Mouse (Mus musculus): ENCODE measurements around the gene Arsg.

Arsg gene

GRCm38 (mm10) chr11:109495771-109496474 is 22.7 kb downstream of the Arsg start:
- DNase-seq, result peak in 1 of 2 experiments; percentile 20

DNA sequence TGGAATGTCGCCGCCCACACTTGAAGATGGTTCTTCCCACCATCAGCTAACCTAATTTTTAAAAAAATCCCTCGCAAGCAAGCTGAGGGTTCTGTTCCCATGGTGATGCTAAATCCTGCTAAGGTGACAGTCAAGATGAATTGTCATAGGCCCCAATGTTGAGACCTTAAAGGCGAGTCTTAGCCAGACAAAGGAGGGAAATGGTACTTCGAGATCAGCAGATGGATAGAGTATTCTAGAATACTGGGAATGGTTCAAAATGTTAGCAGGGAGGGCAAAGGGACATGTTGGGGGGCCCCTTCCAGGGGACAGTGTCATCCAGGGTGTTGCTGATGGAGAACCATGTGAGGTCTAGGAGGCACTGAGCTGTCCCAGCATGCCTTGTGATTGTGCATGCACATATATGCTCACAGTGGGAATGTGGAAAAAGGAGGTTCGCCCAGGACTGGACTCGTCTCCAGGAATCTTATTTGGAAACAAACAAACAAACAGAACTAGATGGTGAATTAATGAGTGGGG is 23.4 kb downstream of the Arsg start:
- DNase-seq, result no peak

GRCm38 (mm10) chr11:109496996-109497714 is 24.0 kb downstream of the Arsg start:
- no peak for DNase-seq

DNA sequence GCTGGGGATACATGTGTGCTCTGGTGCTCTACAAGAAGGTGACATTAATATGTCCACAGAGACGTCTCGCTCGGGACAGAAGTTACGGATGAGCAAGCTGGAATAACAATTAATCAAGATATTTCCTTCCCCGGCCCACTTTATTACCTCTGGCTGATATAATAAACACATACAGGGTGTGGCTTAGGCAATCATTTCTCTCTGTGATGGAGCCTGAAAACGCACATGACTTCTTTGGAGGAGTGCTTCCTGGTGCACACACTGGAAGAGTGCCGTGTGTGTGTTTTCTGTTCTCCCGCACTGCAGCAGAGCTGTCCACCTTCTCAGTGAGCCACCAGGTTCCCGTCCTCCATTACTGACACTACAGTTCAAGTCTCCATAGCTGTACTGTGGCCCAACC is 24.8 kb downstream of the Arsg start:
- DNase-seq, result no peak

- DNase-seq, result peak in 1 of 2 experiments; percentile 26
Observed at GRCm38 (mm10) chr11:109500206-109500605, 27.0 kb downstream of the Arsg start.

DNA sequence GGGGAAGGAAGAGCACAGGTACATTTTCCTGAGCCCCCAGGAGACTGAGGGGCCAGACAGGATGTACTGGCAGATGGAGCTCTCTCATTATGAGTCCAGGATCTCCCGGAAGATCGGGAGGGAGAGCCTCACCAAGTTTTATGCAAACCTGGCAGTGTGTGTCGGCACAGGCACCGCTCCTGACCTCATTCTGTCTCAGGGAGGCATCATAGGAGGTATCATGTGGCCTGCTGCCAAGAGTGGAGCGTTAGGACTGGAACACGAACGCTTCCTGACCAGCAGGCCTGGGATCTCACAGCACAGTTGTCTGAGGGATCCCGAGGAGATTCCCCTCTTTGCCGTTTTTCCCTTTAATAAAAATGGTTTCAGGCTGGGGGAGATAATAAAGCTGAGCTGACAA is 31.8 kb downstream of the Arsg start:
- no peak for DNase-seq

- DNase-seq, result no peak
Observed at GRCm38 (mm10) chr11:109505823-109506222, 32.6 kb downstream of the Arsg start.

DNA sequence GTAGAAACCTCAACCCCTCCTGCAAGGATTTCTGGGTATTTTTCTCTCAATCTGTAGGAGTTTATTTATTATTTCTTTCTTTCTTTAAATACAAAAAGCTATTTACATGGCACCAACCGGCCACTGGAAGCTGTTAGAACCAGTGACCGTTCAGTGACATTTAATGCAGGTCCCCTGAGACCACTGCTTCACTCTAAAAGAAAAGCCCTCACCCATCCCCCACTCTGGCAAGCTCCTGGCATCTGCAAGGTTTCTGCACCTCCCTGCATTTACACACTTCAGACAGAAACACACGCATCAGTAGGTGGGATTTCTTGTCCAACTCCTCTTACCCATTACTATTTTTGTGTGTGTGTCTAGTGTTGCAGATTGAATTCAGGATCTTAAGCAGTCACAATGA is 33.9 kb downstream of the Arsg start:
- DNase-seq, result no peak

- no peak for DNase-seq
Observed at GRCm38 (mm10) chr11:109512995-109513675, 40.0 kb downstream of the Arsg start.

GRCm38 (mm10) chr11:109514064-109514612 is 41.0 kb downstream of the Arsg start:
- no peak for DNase-seq

GRCm38 (mm10) chr11:109517330-109517729 is 44.2 kb downstream of the Arsg start:
- DNase-seq, result no peak

GRCm38 (mm10) chr11:109517816-109518215 is 44.6 kb downstream of the Arsg start:
- no peak for DNase-seq

DNA sequence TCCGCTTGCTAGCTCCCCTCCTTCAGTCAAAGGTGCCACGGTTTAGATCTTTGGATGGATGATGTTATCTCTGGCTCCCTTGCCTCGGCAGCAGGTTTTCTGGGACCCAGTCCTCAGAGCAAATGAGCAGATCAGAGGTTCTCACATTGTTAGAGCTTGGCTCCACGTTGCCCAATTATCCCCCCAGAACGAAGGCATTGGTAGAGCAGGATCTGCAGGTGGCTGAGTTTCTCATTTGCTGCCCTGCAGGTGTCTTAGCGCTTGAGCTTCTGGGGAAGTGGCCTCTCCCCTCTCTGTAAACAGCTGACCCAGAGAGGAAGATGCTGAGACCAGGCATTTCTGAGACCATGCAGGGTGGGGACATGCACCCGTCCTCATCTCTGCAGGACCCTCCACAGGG is 47.8 kb downstream of the Arsg start:
- no peak for DNase-seq

DNA sequence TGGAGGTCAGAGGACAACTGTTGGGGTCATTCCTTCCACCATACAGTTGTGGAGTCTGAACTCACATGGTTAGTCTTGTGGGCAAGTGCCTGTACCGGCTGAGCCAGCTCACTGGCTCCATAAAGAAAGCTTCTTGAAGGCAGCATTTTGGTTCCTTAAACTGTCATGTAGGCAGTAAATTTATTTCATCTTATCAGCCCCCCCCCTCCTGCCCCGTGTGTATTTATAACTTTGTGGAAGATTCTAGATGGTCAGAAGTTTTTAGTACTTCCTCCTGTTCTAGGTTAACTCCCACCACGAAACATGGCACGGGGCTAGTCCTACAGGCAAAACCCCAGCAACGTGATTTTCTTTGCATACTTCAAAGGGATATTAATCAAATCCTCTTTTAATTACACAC is 51.7 kb downstream of the Arsg start:
- no peak for DNase-seq

DNA sequence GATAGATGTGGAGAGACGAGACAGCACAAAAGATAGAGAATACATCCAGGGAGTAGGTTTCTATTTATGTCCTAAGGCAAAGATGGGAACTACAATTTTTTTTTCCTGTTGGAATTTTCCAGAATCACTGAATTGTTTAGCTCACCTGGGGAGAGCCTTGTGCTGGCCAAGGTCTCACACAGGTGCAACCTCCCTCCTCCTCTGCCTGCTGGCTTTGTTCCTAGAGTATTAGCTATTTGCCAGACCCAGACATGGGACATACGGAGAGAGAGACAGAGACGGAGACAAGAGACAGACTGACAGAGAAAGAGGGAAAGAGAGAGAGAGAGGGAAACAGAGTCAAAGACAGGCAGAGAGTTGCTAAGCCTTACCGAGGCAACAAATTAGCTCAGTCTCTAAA is 52.4 kb downstream of the Arsg start:
- no peak for DNase-seq

DNA sequence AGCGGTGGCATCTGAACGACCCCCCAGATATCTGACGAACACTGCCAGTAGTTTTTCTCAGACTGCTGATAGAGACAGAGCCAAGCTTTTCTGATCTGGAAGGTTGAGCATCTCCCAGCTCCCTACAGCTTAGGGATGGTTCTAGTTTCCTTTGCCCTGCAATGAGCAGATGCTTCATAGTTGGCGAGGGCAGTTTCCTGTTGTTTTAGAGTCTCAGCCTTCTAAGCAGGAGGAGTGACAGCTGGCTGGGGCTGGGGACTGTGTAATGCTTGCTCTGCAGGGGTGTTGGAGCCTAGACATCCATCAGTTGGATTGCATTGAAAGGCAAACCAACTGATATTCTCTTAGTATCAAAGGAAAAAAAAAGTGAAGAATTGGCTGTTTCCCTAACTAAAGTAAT is 56.9 kb downstream of the Arsg start:
- peak in 1 of 2 experiments; percentile 27 for DNase-seq

GRCm38 (mm10) chr11:109535966-109536365 is 62.8 kb downstream of the Arsg start:
- no peak for DNase-seq

DNA sequence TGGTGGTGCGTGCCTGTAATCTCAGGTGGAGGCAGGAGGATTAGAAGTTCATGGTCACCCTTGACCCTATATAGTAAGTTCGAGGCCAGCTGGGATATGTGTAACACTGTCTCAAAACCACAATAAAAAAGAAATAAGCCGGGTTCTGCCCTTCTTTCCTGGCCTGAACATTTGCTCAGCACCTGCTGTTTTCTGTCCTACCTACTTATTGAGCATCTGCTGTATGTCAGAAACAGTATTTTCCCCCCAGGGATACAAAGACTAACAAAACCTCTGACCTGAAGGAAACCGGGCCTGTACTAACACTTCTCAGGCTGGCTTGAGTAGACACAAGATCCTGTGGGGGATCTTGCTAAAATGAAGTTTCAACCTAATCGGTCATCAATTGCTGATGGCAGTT is 63.8 kb downstream of the Arsg start:
- DNase-seq, result no peak

GRCm38 (mm10) chr11:109539290-109539689 is 66.1 kb downstream of the Arsg start:
- no peak for DNase-seq

DNA sequence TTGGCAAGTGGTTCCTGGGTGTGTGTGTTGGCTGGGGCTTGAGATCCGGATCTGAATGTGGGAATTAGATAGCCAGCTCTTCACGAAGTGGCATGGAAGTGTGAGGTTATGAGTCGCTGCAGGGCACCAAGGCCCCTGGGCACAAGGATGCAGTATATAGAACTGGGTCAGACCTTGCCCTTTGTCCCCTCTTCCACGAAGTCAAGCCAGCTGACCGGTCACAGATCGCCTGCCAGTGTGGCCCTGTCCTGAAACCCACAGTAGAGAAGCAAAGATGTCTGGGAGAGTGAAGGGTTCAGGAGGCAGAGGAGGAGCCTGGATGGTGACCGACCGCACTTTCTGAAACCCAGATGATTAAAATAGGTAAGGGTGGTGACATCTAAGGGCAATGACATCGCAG is 70.3 kb downstream of the Arsg start:
- no peak for DNase-seq

DNA sequence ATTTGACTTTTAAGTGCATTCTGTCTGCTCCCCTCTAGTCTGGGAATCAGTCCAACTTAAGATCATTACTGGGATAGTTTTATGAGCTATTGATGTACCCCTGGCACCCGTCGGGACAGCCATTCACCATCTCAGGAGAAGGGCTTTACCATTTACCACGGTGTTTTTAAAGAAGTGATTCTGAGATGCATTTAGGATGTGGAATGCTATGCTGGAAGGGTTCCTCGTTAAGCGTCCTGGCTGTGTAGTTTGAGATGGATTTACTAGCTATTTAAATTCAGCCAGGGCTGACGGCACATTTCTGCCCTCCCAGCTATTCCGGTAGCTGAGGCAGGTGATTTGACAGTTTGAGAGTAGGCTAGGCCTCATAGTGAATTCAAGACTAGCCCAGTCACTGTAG is 71.3 kb downstream of the Arsg start:
- no peak for DNase-seq

- no peak for DNase-seq
Observed at GRCm38 (mm10) chr11:109545265-109545664, 72.1 kb downstream of the Arsg start.

GRCm38 (mm10) chr11:109545700-109546143 is 72.5 kb downstream of the Arsg start:
- no peak for DNase-seq

All from lung, postnatal 4 days (tissue).